Mouse (Mus musculus) limb, embryonic 13.5 days (tissue): ENCODE data around the gene Tgfbr3. TPM values are rescaled to one million over a fixed set of nuclear protein-coding genes. Genes with fewer than 3 reads are reported as not detected.

Experiments used
- ATAC-seq: fragments of 200-750 bp; cut with Nextera tagmentation; 2 replicates; pipeline ENCODE4 v1.8.0; 2017; ENCODE audit warnings: low read depth, moderate number of reproducible peaks, moderate TSS enrichment; ENCODE audit not compliant: low FRiP score
- H3K27ac ChIP-seq: fragments of 300-500 bp; sonication (generic); 2 replicates; pipeline ENCODE4 v1.5.1; 2015; ENCODE audit warnings: inconsistent platforms, mild to moderate bottlenecking, moderate library complexity
- H3K27me3 ChIP-seq: fragments of 300-500 bp; sonication (generic); 2 replicates; pipeline ENCODE4 v1.6.1; 2015; ENCODE audit warnings: mild to moderate bottlenecking, inconsistent platforms
- H3K36me3 ChIP-seq: fragments of 300-500 bp; sonication (generic); 2 replicates; pipeline ENCODE4 v1.6.1; 2015; ENCODE audit warnings: inconsistent platforms, mild to moderate bottlenecking, moderate library complexity
- H3K4me1 ChIP-seq: fragments of 300-500 bp; sonication (generic); 2 replicates; pipeline ENCODE4 v1.6.1; 2015; ENCODE audit warnings: inconsistent platforms
- H3K4me2 ChIP-seq: fragments of 300-500 bp; sonication (generic); replicated peaks from 2 replicates; pipeline ENCODE4 v1.6.1; 2015; ENCODE audit warnings: inconsistent platforms, mild to moderate bottlenecking, moderate library complexity
- H3K4me3 ChIP-seq: fragments of 300-500 bp; sonication (generic); 2 replicates; pipeline ENCODE4 v1.5.1; 2015; ENCODE audit warnings: moderate library complexity, mild to moderate bottlenecking, inconsistent platforms
- H3K9ac ChIP-seq: fragments of 300-500 bp; sonication (generic); 2 replicates; pipeline ENCODE4 v1.6.1; 2015; ENCODE audit warnings: mild to moderate bottlenecking, inconsistent platforms
- H3K9me3 ChIP-seq: fragments of 300-500 bp; sonication (generic); 2 replicates; pipeline ENCODE4 v1.6.1; 2016; ENCODE audit warnings: inconsistent platforms
- WGBS: fragments of 180-500 bp; shearing (Covaris S2); methylation state at CpG from one replicate; pipeline ENCODE4 v1.1.7; 2015; 5-methylcytosine and 5-hydroxymethylcytosine counted together
- polyA plus RNA-seq: library from polyadenylated mRNA; unstranded; fragments of >200 nt; fragmentation: Nextera tagmentation; extraction: Ambion mirVana; gene quantifications from 2 replicates; pipeline ENCODE4 v1.2.1, GENCODE M21; 2015

Tgfbr3 gene
- polyA plus RNA-seq, 1 experiment from 2014 or later = 25.4 TPM

- Histone ChIP-seq H3K9me3 (no peaks in the 10 kb centered on the region), H3K4me2 (peak overlapping the region; percentile 41), H3K36me3 (peaks cover 10% of the 10 kb centered on the region; the same call in 1 of the 2 replicates), H3K9ac (no peak overlapping the region), H3K27me3 (no peaks in the 10 kb centered on the region), H3K4me1 (peaks cover 53% of the 10 kb centered on the region), H3K27ac (peak overlapping the region; percentile 86), H3K4me3 (no peak overlapping the region)
- 32% methylated on average over 9 of the region's 9 CpGs for WGBS
- peak; percentile 49; the same call in 1 of the 2 replicates for ATAC-seq
Measured at GRCm38 (mm10) chr5:107150555-107151312, 138.7 kb downstream of the Tgfbr3 start.

GRCm38 (mm10) chr5:107147951-107148766 is 141.3 kb downstream of the Tgfbr3 start:
- H3K4me3 ChIP-seq = no peak overlapping the region
- H3K9me3 ChIP-seq = no peaks in the 10 kb centered on the region
- no peak for ATAC-seq
- no peaks in the 10 kb centered on the region for H3K27me3 ChIP-seq
- H3K27ac ChIP-seq = no peak overlapping the region
- H3K4me1 ChIP-seq = peaks cover 63% of the 10 kb centered on the region
- no peak overlapping the region for H3K4me2 ChIP-seq
- 34% methylated on average over 13 of the region's 13 CpGs for WGBS
- H3K36me3 ChIP-seq = peaks cover 2% of the 10 kb centered on the region; the same call in 1 of the 2 replicates
- H3K9ac ChIP-seq = no peak overlapping the region

DNA sequence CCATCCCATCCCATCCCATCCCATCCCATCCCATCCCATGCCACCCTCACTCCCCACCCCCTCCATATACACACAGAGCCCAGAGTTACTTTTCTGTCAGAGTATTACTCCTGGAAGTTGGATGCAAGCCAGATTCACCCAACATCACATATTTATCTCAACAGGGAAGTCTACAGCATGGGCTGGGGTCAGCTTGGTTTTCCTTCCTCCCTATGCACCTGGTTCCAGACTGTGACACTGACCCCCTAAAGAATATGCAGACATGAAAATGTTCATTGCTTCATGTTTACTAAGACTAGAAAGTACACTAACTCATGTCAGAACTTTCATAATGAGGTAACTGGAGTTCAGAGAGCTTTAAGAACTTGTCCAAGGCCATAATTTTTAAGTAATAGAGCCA is 142.0 kb downstream of the Tgfbr3 start:
- no peaks in the 10 kb centered on the region for H3K27me3 ChIP-seq
- peaks cover 59% of the 10 kb centered on the region for H3K4me1 ChIP-seq
- H3K4me3 ChIP-seq = no peak overlapping the region
- H3K4me2 ChIP-seq = no peak overlapping the region
- no peak overlapping the region for H3K9ac ChIP-seq
- no peak for ATAC-seq
- H3K27ac ChIP-seq = no peak overlapping the region
- H3K36me3 ChIP-seq = 0 out of 2 replicates have a peak, but pooled peaks cover under 1% of the 10 kb centered on the region
- H3K9me3 ChIP-seq = no peaks in the 10 kb centered on the region

GRCm38 (mm10) chr5:107146111-107146616 is 143.3 kb downstream of the Tgfbr3 start:
- Histone ChIP-seq H3K9me3 (no peaks in the 10 kb centered on the region), H3K4me1 (peaks cover 47% of the 10 kb centered on the region), H3K27me3 (no peaks in the 10 kb centered on the region), H3K9ac (no peak overlapping the region), H3K27ac (no peak overlapping the region), H3K4me2 (no peak overlapping the region), H3K4me3 (no peak overlapping the region), H3K36me3 (peaks cover 12% of the 10 kb centered on the region; the same call in 1 of the 2 replicates)
- ATAC-seq = no peak
- WGBS = 64% methylated on average over 11 of the region's 11 CpGs

DNA sequence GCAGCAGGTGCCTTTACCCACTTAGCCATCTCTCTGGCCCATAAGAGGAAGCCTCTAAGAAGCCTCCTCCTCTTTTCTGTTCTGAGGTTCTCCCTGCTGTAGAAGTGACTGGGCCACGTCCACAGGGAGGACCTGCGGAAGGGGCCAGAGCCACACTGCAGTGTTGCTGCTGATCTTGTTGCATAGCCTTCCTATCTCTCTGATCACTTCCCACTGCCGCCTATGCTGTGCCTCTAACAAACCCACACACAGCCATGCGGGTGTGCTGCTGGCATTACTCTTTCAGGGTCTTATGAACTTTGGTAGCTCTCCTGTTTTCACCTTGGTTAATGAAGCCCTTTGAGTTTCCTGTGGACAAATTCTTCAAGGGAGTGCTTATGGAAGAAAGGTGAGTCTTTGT is 144.3 kb downstream of the Tgfbr3 start:
- 86% methylated on average over 4 of the region's 4 CpGs for WGBS
- H3K36me3 ChIP-seq = peaks cover 20% of the 10 kb centered on the region
- H3K4me1 ChIP-seq = peaks cover 36% of the 10 kb centered on the region
- no peak overlapping the region for H3K9ac ChIP-seq
- no peak overlapping the region for H3K27ac ChIP-seq
- H3K27me3 ChIP-seq = no peaks in the 10 kb centered on the region
- ATAC-seq = no peak
- no peak overlapping the region for H3K4me3 ChIP-seq
- H3K9me3 ChIP-seq = no peaks in the 10 kb centered on the region
- H3K4me2 ChIP-seq = no peak overlapping the region

GRCm38 (mm10) chr5:107144263-107144843 is 145.1 kb downstream of the Tgfbr3 start:
- Histone ChIP-seq H3K4me3 (no peak overlapping the region), H3K4me1 (peaks cover 29% of the 10 kb centered on the region), H3K4me2 (no peak overlapping the region), H3K27me3 (no peaks in the 10 kb centered on the region), H3K9me3 (no peaks in the 10 kb centered on the region), H3K27ac (no peak overlapping the region), H3K36me3 (peaks cover 28% of the 10 kb centered on the region), H3K9ac (0 out of 2 replicates have a peak overlapping the region, but pooled peaks have one; percentile 13)
- no peak for ATAC-seq
- 60% methylated on average over 9 of the region's 9 CpGs for WGBS

DNA sequence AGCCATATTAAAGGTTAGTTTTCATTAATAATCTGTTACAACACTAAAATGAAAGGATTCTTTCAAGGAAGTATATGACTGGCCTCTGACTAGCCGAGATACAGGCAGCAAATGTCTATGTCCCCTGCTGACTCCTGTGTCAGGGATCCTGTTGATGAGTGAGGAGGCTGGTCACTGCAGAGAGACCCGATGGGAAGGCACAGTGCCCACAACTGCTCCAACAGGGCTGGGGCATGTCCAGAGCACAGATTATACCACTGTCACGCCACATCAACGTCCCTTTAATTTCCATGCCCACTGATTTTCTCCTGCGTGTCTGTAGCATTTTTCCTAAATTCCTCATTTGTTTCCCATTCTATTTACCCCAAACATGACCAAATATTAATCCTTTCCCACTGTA is 146.0 kb downstream of the Tgfbr3 start:
- Histone ChIP-seq H3K4me2 (no peak overlapping the region), H3K27me3 (no peaks in the 10 kb centered on the region), H3K27ac (no peak overlapping the region), H3K4me1 (peaks cover 25% of the 10 kb centered on the region), H3K36me3 (peaks cover 37% of the 10 kb centered on the region), H3K4me3 (no peak overlapping the region), H3K9ac (no peak overlapping the region), H3K9me3 (no peaks in the 10 kb centered on the region)
- WGBS = 76% methylated on average over 5 of the region's 5 CpGs
- no peak for ATAC-seq

- Histone ChIP-seq H3K4me2 (no peak overlapping the region), H3K9ac (no peak overlapping the region), H3K36me3 (peaks cover 42% of the 10 kb centered on the region), H3K4me1 (peaks cover 19% of the 10 kb centered on the region), H3K4me3 (no peak overlapping the region), H3K27me3 (no peaks in the 10 kb centered on the region), H3K27ac (no peak overlapping the region), H3K9me3 (no peaks in the 10 kb centered on the region)
- 89% methylated on average over 5 of the region's 5 CpGs for WGBS
- ATAC-seq = no peak
Measured at GRCm38 (mm10) chr5:107142791-107143190, 146.6 kb downstream of the Tgfbr3 start.

GRCm38 (mm10) chr5:107141375-107141774 is 148.1 kb downstream of the Tgfbr3 start:
- H3K4me1 ChIP-seq = peaks cover 13% of the 10 kb centered on the region; the same call in 1 of the 2 replicates
- no peak for ATAC-seq

DNA sequence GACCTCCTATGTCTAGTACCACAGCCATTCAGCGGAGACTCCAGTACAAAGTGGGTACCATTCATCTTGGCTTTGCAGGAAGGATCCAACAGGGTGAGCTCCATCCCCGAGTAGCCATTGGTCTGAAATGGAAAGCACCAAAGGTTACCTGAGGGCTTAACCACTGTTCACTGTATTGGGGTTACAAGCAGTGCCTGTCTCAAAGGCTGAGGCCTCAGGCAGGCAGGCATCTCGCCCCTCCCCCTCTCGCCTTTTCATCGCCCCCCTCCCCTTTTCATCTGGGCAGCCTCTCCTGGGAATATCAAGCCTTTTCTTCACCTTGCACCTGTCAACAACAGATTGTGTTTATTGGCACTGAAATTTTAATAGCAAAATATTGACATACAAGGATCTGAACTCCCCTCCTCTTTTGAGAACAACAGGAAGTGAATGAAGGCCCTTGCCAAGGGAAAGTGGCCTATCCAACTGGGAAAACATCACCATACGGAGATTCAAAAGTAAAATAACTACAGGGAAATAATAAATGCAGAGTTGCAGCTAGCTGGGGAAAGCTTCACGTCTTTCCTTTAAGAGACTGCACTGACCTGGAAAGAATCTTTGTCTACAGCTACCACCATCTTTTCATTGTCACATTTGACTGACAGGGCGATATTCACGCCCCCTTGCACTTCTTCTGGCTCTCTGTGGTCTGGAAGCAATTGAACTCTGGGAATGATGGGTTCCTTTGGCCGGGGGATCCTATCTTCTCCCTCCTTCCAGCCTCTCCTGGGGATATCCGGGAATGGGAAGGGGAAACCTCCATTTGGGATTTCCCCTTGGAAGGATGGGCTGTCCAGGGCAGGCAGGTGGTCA is 149.4 kb downstream of the Tgfbr3 start:
- Histone ChIP-seq H3K4me2 (no peak overlapping the region), H3K9ac (no peak overlapping the region), H3K9me3 (no peaks in the 10 kb centered on the region), H3K36me3 (peaks cover 65% of the 10 kb centered on the region), H3K4me3 (no peak overlapping the region), H3K4me1 (peaks cover 5% of the 10 kb centered on the region; the same call in 1 of the 2 replicates), H3K27me3 (no peaks in the 10 kb centered on the region), H3K27ac (no peak overlapping the region)
- no peak for ATAC-seq
- 83% methylated on average over 11 of the region's 11 CpGs for WGBS

More at GRCm38 (mm10) chr5:107141375-107141774, 148.1 kb downstream of the Tgfbr3 start:
- H3K9ac ChIP-seq = no peak overlapping the region
- WGBS = 89% methylated on average over 5 of the region's 5 CpGs
- H3K27me3 ChIP-seq = no peaks in the 10 kb centered on the region
- H3K9me3 ChIP-seq = no peaks in the 10 kb centered on the region
- no peak overlapping the region for H3K4me3 ChIP-seq
- H3K27ac ChIP-seq = no peak overlapping the region
- H3K4me2 ChIP-seq = no peak overlapping the region
- peaks cover 55% of the 10 kb centered on the region for H3K36me3 ChIP-seq

GRCm38 (mm10) chr5:107133336-107133735 is 156.1 kb downstream of the Tgfbr3 start:
- Histone ChIP-seq H3K9ac (no peak overlapping the region), H3K4me1 (peaks cover 9% of the 10 kb centered on the region; the same call in 1 of the 2 replicates), H3K9me3 (no peaks in the 10 kb centered on the region), H3K27ac (no peak overlapping the region; the same call in 1 of the 2 replicates), H3K27me3 (no peaks in the 10 kb centered on the region), H3K36me3 (peaks cover 72% of the 10 kb centered on the region), H3K4me3 (no peak overlapping the region), H3K4me2 (no peak overlapping the region)
- no peak for ATAC-seq
- WGBS = 90% methylated on average over 2 of the region's 2 CpGs
